30 mouse cellular contexts compared by ENCODE assay signal in genomic region chr6:57770467-57771190, GRCm38 (mm10). TPM values are rescaled to one million over a fixed set of nuclear protein-coding genes. Genes with fewer than 3 reads are reported as not detected.
DNase-seq lines count a peak whose midpoint lies in the region; ATAC-seq and TF ChIP-seq lines count a peak whose summit lies in the region.
"Had no signal": no experiment of that assay in that cellular context is flagged by ENCODE, and none has a peak within 500 bp of the region (broad histone marks: within the 10 kb centered on the region; RNA-seq: fewer than 3 reads in every experiment).

No protein-coding gene starts in this region.

- H3K79me2 ChIP-seq in MEL (ENCODE audit: control insufficient read depth, insufficient read depth, low read length, poor library complexity), result no peaks in the 10 kb centered on the region

- peaks cover 51% of the 10 kb centered on the region for H3K36me3 ChIP-seq in liver, embryonic 13.5 days
- no peaks in the 10 kb centered on the region; the same call in 1 of the 2 replicates for H3K36me3 ChIP-seq in liver, postnatal 0 days (replicated peaks; ENCODE audit: insufficient read depth, low read length)
- peaks cover 0 to 42% of the 10 kb centered on the region in 2 experiments; a peak in 2 of 4 replicates for H3K36me3 ChIP-seq in MEL (ENCODE audit: control insufficient read depth in 1 of 2, insufficient read depth in 2 of 2, low read length in 2 of 2)
- H3K36me3 ChIP-seq in forebrain, postnatal 0 days (ENCODE audit: insufficient read depth), result peaks cover 16% of the 10 kb centered on the region; the same call in 1 of the 2 replicates

- TF ChIP-seq RAD21 in MEL (IDR thresholded peaks at IDR 0.05; ENCODE audit: low read depth, low read length), result no peak

- TF ChIP-seq POLR2A in MEL (IDR thresholded peaks at IDR 0.05; ENCODE audit: control insufficient read depth in 1 of 2, insufficient read depth in 1 of 2, low read depth in 1 of 2, low read length in 2 of 2, poor library complexity in 1 of 2), result no peak

- no peak for DNase-seq in liver, embryonic 13.5 days
- no peak for DNase-seq in liver, postnatal 0 days
- peak; percentile 67 for DNase-seq in MEL (ENCODE audit: low read depth, low spot score)
- peak; percentile 83 for DNase-seq in retina, postnatal 1 day
- no peak for DNase-seq in urinary bladder, adult 18-20 months (ENCODE audit: low spot score in 2 of 2)
- DNase-seq in forebrain, postnatal 0 days, result no peak
- DNase-seq: adrenal gland, postnatal 25 days; cerebellum, adult 18-20 months; cerebellum, postnatal 14 days; gastrocnemius, postnatal 25 days; heart, postnatal 14 days; kidney, adult 18-20 months; kidney, postnatal 36 days; left cerebral cortex, postnatal 4 days; lung, adult 18-20 months; lung, postnatal 4 days; right cerebral cortex, postnatal 25 days; thymus, adult 18-20 months; thymus, postnatal 25 days had no signal

- ATAC-seq in liver, embryonic 13.5 days (ENCODE audit: low read depth), result no peak
- no peak for ATAC-seq in liver, postnatal 0 days
- peak; percentile 61 to 80 for ATAC-seq in hematopoietic stem cell, adult 5-6 weeks (replicated peaks in 1 of 2; ENCODE audit: insufficient read depth in 1 of 2, low FRiP score in 2 of 2, low TSS enrichment in 1 of 2, low read depth in 1 of 2, poor library complexity in 2 of 2, severe bottlenecking in 2 of 2)
- ATAC-seq in forebrain, postnatal 0 days, result no peak
- ATAC-seq: hindbrain, embryonic 16.5 days; lung, postnatal 0 days; midbrain, embryonic 16.5 days had no signal

- no peaks in the 10 kb centered on the region for H3K9me3 ChIP-seq in liver, embryonic 13.5 days (replicated peaks)
- no peaks in the 10 kb centered on the region for H3K9me3 ChIP-seq in liver, postnatal 0 days (ENCODE audit: low read length)
- no peaks in the 10 kb centered on the region for H3K9me3 ChIP-seq in MEL (replicated peaks; ENCODE audit: insufficient read depth, low read length)
- no peaks in the 10 kb centered on the region for H3K9me3 ChIP-seq in forebrain, postnatal 0 days (ENCODE audit: low read length)
- H3K9me3 ChIP-seq: embryonic facial prominence, embryonic 10.5 days; embryonic facial prominence, embryonic 15.5 days; forebrain, embryonic 12.5 days; heart, embryonic 13.5 days; kidney, embryonic 15.5 days; stomach, embryonic 15.5 days had no signal

- no peak for TF ChIP-seq CTCF in liver, postnatal 0 days (IDR thresholded peaks at IDR 0.05; ENCODE audit: low read depth)
- no peak for TF ChIP-seq CTCF in MEL (IDR thresholded peaks at IDR 0.05 in 2 of 3, conservative IDR thresholded peaks at IDR 0.05 in 1 of 3; ENCODE audit: control insufficient read depth in 1 of 3, insufficient read depth in 1 of 3, low read depth in 2 of 3, low read length in 3 of 3, poor library complexity in 1 of 3, severe bottlenecking in 1 of 3)
- TF ChIP-seq CTCF in forebrain, postnatal 0 days (IDR thresholded peaks at IDR 0.05; ENCODE audit: low read depth), result no peak

- no peak overlapping the region for H3K4me2 ChIP-seq in liver, embryonic 13.5 days
- no peak overlapping the region for H3K4me2 ChIP-seq in liver, postnatal 0 days (ENCODE audit: low read depth, low read length)
- H3K4me2 ChIP-seq in forebrain, postnatal 0 days (ENCODE audit: low read depth), result no peak overlapping the region
- H3K4me2 ChIP-seq: embryonic facial prominence, embryonic 15.5 days; forebrain, embryonic 12.5 days; heart, embryonic 13.5 days; kidney, embryonic 15.5 days; stomach, embryonic 15.5 days had no signal

- H3K9ac ChIP-seq in liver, embryonic 13.5 days, result no peak overlapping the region
- H3K9ac ChIP-seq in liver, postnatal 0 days (replicated peaks), result no peak overlapping the region
- no peak overlapping the region for H3K9ac ChIP-seq in MEL (ENCODE audit: control insufficient read depth, low read depth, low read length, poor library complexity, severe bottlenecking)
- no peak overlapping the region for H3K9ac ChIP-seq in forebrain, postnatal 0 days
- H3K9ac ChIP-seq: embryonic facial prominence, embryonic 15.5 days; forebrain, embryonic 12.5 days; heart, embryonic 13.5 days; kidney, embryonic 15.5 days; stomach, embryonic 15.5 days had no signal

- H3K4me3 ChIP-seq in liver, embryonic 13.5 days (replicated peaks), result no peak overlapping the region
- H3K4me3 ChIP-seq in liver, postnatal 0 days (ENCODE audit: low read depth, low read length), result no peak overlapping the region
- no peak overlapping the region for H3K4me3 ChIP-seq in MEL (ENCODE audit: control insufficient read depth in 1 of 2, insufficient read depth in 1 of 2, low read depth in 2 of 2, low read length in 2 of 2)
- no peak overlapping the region for H3K4me3 ChIP-seq in forebrain, postnatal 0 days (ENCODE audit: low read depth, low read length)
- H3K4me3 ChIP-seq: embryonic facial prominence, embryonic 10.5 days; embryonic facial prominence, embryonic 15.5 days; forebrain, embryonic 12.5 days; heart, embryonic 13.5 days; kidney, embryonic 15.5 days; layer of hippocampus, adult 2 months; stomach, embryonic 15.5 days had no signal

- 33% methylated on average over 1 of the region's 1 CpGs for WGBS in liver, embryonic 13.5 days (ENCODE audit: insufficient replicate concordance)
- 46% methylated on average over 1 of the region's 1 CpGs for WGBS in liver, postnatal 0 days (ENCODE audit: insufficient replicate concordance)
- WGBS in forebrain, postnatal 0 days, result 87% methylated on average over 1 of the region's 1 CpGs

- no peak for TF ChIP-seq EP300 in liver, postnatal 0 days (IDR thresholded peaks at IDR 0.05; ENCODE audit: low read depth)
- 0 out of 4 replicates have a peak, but pooled peaks of 1 of the 2 experiments have one; percentile 12 for TF ChIP-seq EP300 in MEL (IDR thresholded peaks at IDR 0.05; ENCODE audit: low read depth in 1 of 2, low read length in 2 of 2)

- H3K27me3 ChIP-seq in liver, embryonic 13.5 days, result no peaks in the 10 kb centered on the region
- no peaks in the 10 kb centered on the region for H3K27me3 ChIP-seq in liver, postnatal 0 days (ENCODE audit: insufficient read depth, low read length)
- H3K27me3 ChIP-seq in MEL (ENCODE audit: control insufficient read depth in 1 of 2, insufficient read depth in 2 of 2, low read length in 2 of 2), result no peaks in the 10 kb centered on the region
- no peaks in the 10 kb centered on the region for H3K27me3 ChIP-seq in forebrain, postnatal 0 days (ENCODE audit: insufficient read depth, low read length)
- H3K27me3 ChIP-seq: embryonic facial prominence, embryonic 15.5 days; forebrain, embryonic 12.5 days; heart, embryonic 13.5 days; kidney, embryonic 15.5 days; stomach, embryonic 15.5 days had no signal

- H3K27ac ChIP-seq in liver, embryonic 13.5 days, result peak overlapping the region; percentile 96
- H3K27ac ChIP-seq in liver, postnatal 0 days (ENCODE audit: low read depth), result no peak overlapping the region
- H3K27ac ChIP-seq in MEL (ENCODE audit: control insufficient read depth, low read depth, low read length), result 0 out of 2 replicates have a peak overlapping the region, but pooled peaks have one; percentile 19
- no peak overlapping the region for H3K27ac ChIP-seq in forebrain, postnatal 0 days (ENCODE audit: low read depth, low read length)
- H3K27ac ChIP-seq: embryonic facial prominence, embryonic 10.5 days; embryonic facial prominence, embryonic 15.5 days; forebrain, embryonic 12.5 days; heart, embryonic 13.5 days; kidney, embryonic 15.5 days; layer of hippocampus, adult 2 months; stomach, embryonic 15.5 days had no signal

- H3K4me1 ChIP-seq in liver, embryonic 13.5 days (replicated peaks), result peaks cover 48% of the 10 kb centered on the region
- peaks cover 35% of the 10 kb centered on the region for H3K4me1 ChIP-seq in liver, postnatal 0 days (ENCODE audit: insufficient read depth)
- peaks cover 21 to 29% of the 10 kb centered on the region in 2 experiments for H3K4me1 ChIP-seq in MEL (ENCODE audit: control insufficient read depth in 1 of 2, insufficient read depth in 2 of 2, low read length in 2 of 2)
- H3K4me1 ChIP-seq in forebrain, postnatal 0 days (ENCODE audit: insufficient read depth), result no peaks in the 10 kb centered on the region
- H3K4me1 ChIP-seq: embryonic facial prominence, embryonic 10.5 days; embryonic facial prominence, embryonic 15.5 days; forebrain, embryonic 12.5 days; kidney, embryonic 15.5 days; stomach, embryonic 15.5 days had no signal

TF ChIP-seq in MEL, 35 proteins besides CTCF, POLR2A, EP300 and RAD21 (continues in another document):
- TF ChIP-seq MYC (IDR thresholded peaks at IDR 0.05; ENCODE audit: low read depth, low read length), result no peak
- TF ChIP-seq NELFE (IDR thresholded peaks at IDR 0.05; ENCODE audit: low read depth, low read length), result no peak
- TF ChIP-seq SIN3A (IDR thresholded peaks at IDR 0.05; ENCODE audit: low read length), result peak; percentile 25; the same call in 1 of the 2 replicates
- TF ChIP-seq MAX (IDR thresholded peaks at IDR 0.05; ENCODE audit: low read length), result no peak
- no peak for TF ChIP-seq RCOR1 (IDR thresholded peaks at IDR 0.05; ENCODE audit: low read depth, low read length)
- TF ChIP-seq UBTF (IDR thresholded peaks at IDR 0.05; ENCODE audit: borderline replicate concordance, insufficient read depth, low read depth, low read length), result no peak
- 0 out of 2 replicates have a peak, but pooled peaks have one; percentile 20 for TF ChIP-seq TAL1 (IDR thresholded peaks at IDR 0.05; ENCODE audit: low read length)
- no peak for TF ChIP-seq USF1 (IDR thresholded peaks at IDR 0.05; ENCODE audit: low read depth, low read length)
- TF ChIP-seq ZKSCAN1 (IDR thresholded peaks at IDR 0.05; ENCODE audit: low read depth, low read length), result no peak
- TF ChIP-seq ETS1 (IDR thresholded peaks at IDR 0.05; ENCODE audit: low read depth, low read length), result no peak
- TF ChIP-seq MAZ (IDR thresholded peaks at IDR 0.05; ENCODE audit: low read depth, low read length), result no peak
- TF ChIP-seq ZC3H11A (IDR thresholded peaks at IDR 0.05; ENCODE audit: low read depth, low read length), result no peak
- TF ChIP-seq BHLHE40 (IDR thresholded peaks at IDR 0.05; ENCODE audit: borderline replicate concordance, low read depth, low read length), result no peak
- TF ChIP-seq CHD1 (IDR thresholded peaks at IDR 0.05; ENCODE audit: low read depth, low read length), result no peak
- no peak for TF ChIP-seq MEF2A (IDR thresholded peaks at IDR 0.05; ENCODE audit: extremely low read depth, insufficient replicate concordance, low read depth, low read length, poor library complexity, severe bottlenecking)
- TF ChIP-seq ZMIZ1 (IDR thresholded peaks at IDR 0.05; ENCODE audit: low read depth, low read length), result no peak

RNA-seq across cellular contexts. Expression of gene Vopp1, which starts 54.3 kb away (rescaled TPM):
- polyA plus RNA-seq in liver, embryonic 13.5 days (2015; fragmentation: Nextera tagmentation; extraction: Ambion mirVana), result 43.7 and 50.6 TPM in 2 replicates
- 21.1 and 22.1 TPM in 2 replicates for polyA plus RNA-seq in liver, postnatal 0 days (2015; fragmentation: Nextera tagmentation; extraction: Ambion mirVana)
- 12.1 and 17.0 TPM in 2 replicates for total RNA-seq in MEL (2012; rRNA removed)
- 10 to 100 TPM in 1 of 2 experiments, not detected in 1; 14.2 TPM for polyA plus RNA-seq in MEL (2012; ENCODE audit: insufficient read depth in 1 of 2, insufficient read length in 2 of 2, low read depth in 1 of 2, low replicate concordance in 2 of 2, missing spikeins in 1 of 2)
- 26.6 and 39.3 TPM in 2 replicates for total RNA-seq in hematopoietic stem cell, adult 5-6 weeks (2017)
- 270 and 331 TPM in 2 replicates for total RNA-seq in forebrain, postnatal 0 days (2014; rRNA removed)
- polyA plus RNA-seq in forebrain, postnatal 0 days (2015; fragmentation: Nextera tagmentation; extraction: Ambion mirVana), result 166 and 169 TPM in 2 replicates

Comparison
In these comparisons a context has a peak if more than half of its experiments do, and no peak if none do; other contexts are left out.
1. H3K27ac ChIP-seq: peak in liver, embryonic 13.5 days (single experiment) and MEL (single experiment); none in liver, postnatal 0 days (single experiment) and forebrain, postnatal 0 days (single experiment).
2. ATAC-seq: peak in hematopoietic stem cell, adult 5-6 weeks (2 of 2); none in liver, embryonic 13.5 days (single experiment), liver, postnatal 0 days (single experiment) and forebrain, postnatal 0 days (single experiment).
3. DNase-seq: peak in MEL (single experiment) and retina, postnatal 1 day (single experiment); none in liver, embryonic 13.5 days (single experiment), liver, postnatal 0 days (single experiment), urinary bladder, adult 18-20 months (0 of 2) and forebrain, postnatal 0 days (single experiment).